Mouse (Mus musculus): ENCODE data around the gene Hnrnpul1. TPM values are rescaled to one million over a fixed set of nuclear protein-coding genes. Genes with fewer than 3 reads are reported as not detected.

The Hnrnpul1 gene
- total RNA-seq, 4 experiments from 2014 or later = 65.8 to 82.6 (median 71.5) TPM

Other genes starting within 250 kb of the Hnrnpul1 start
- gene Ceacam2, start 214.9 kb downstream of the Hnrnpul1 start, total RNA-seq (2022) = 1 to 10 TPM; 1.9 to 2.4 (median 2.1) TPM
- gene Erich4, start 138.9 kb downstream of the Hnrnpul1 start, total RNA-seq (2022) = under 1 TPM in 1 of 4 experiments, not detected in 3; 0.32 TPM
- gene Dmac2, start 135.3 kb downstream of the Hnrnpul1 start, total RNA-seq (2022) = 10 to 100 TPM; 57.8 to 63.3 (median 59.6) TPM
- 1 to 10 TPM; 1.9 to 2.5 (median 2.4) TPM for gene B3gnt8, start 128.1 kb downstream of the Hnrnpul1 start, total RNA-seq (2022)
- gene Bckdha, start 95.8 kb downstream of the Hnrnpul1 start, total RNA-seq (2022) = 100 to 1,000 TPM; 302 to 362 (median 329) TPM
- 10 to 100 TPM; 17.5 to 20.4 (median 19.3) TPM for gene Exosc5, start 95.6 kb downstream of the Hnrnpul1 start, total RNA-seq (2022)
- gene Tmem91, start 79.6 kb downstream of the Hnrnpul1 start, total RNA-seq (2022) = not detected
- gene B9d2, start 74.0 kb downstream of the Hnrnpul1 start, total RNA-seq (2022) = 10 to 100 TPM; 10.1 to 12.8 (median 11.9) TPM
- gene Tgfb1, start 67.8 kb downstream of the Hnrnpul1 start, total RNA-seq (2022) = 10 to 100 TPM; 17.5 to 24.9 (median 23.9) TPM
- 10 to 100 TPM; 56.7 to 62.0 (median 58.8) TPM for gene Ccdc97, start 35.7 kb downstream of the Hnrnpul1 start, total RNA-seq (2022)
- gene Axl, start 33.9 kb upstream of the Hnrnpul1 start, total RNA-seq (2022) = 10 to 100 TPM; 50.2 to 70.9 (median 65.9) TPM
- gene Cyp2s1, start 62.2 kb upstream of the Hnrnpul1 start, total RNA-seq (2022) = 10 to 100 TPM in 1 of 4 experiments, 1 to 10 TPM in 3; 4.1 to 11.5 (median 5.2) TPM
- 1 to 10 TPM; 4.4 to 7.8 (median 6.2) TPM for gene Cyp2b10, start 142.9 kb upstream of the Hnrnpul1 start, total RNA-seq (2022)

All from heart, adult 8-10 months (tissue).